Mouse (Mus musculus): Measurements from ENCODE around the gene Emx1.
"Not testable (repeated sequence)": the region's sequence is repeated elsewhere in the genome, so short reads cannot be mapped to it uniquely, and the experiment has no call there.

DNA sequence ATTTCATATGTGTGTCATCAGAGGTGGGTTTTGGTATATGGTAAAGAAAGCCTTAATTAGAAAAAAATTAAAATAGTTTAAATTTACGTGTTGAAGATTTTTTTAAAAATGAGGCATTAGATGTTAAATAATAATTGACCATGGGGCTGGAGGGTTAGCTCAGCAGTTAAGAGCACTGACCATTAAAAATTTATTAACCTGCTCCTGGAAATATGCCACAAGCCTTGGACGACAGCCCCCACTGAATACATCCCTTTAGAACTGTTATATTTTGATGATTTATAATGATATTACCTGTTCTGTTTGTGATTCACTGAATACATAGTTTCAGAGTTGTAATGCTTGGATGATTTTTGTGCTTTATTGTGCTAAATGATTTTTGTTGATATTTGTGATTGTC is 30.7 kb upstream of the Emx1 start:
- not testable (repeated sequence) for TF ChIP-seq POLR2A (IDR thresholded peaks at IDR 0.05; ENCODE audit: borderline replicate concordance, extremely low read depth, low read depth, low read length); CTCF (IDR thresholded peaks at IDR 0.05; ENCODE audit: insufficient read depth, low read length)
